Mouse (Mus musculus) c-Kit-positive CD71-positive TER-119-positive erythroid progenitor cells, embryonic 14.5 days (primary cell): Measurements from ENCODE around the gene Lmf1.

Source experiments
- DNase-seq: peaks from one replicate; pipeline ENCODE4 v3.0.0-alpha.2; 2013; ENCODE audit warnings: low spot score

The Lmf1 gene

GRCm38 (mm10) chr17:25578920-25579319, at the start of gene Lmf1:
Gene Lmf1, plus strand, starts transcription at chr17:25579085.
- DNase-seq = peak; percentile 93

GRCm38 (mm10) chr17:25530357-25531022, 48.4 kb upstream of the Lmf1 start:
- DNase-seq = no peak

GRCm38 (mm10) chr17:25538945-25539875, 39.7 kb upstream of the Lmf1 start:
- no peak for DNase-seq

GRCm38 (mm10) chr17:25540731-25541130, 38.2 kb upstream of the Lmf1 start:
- no peak for DNase-seq

DNA sequence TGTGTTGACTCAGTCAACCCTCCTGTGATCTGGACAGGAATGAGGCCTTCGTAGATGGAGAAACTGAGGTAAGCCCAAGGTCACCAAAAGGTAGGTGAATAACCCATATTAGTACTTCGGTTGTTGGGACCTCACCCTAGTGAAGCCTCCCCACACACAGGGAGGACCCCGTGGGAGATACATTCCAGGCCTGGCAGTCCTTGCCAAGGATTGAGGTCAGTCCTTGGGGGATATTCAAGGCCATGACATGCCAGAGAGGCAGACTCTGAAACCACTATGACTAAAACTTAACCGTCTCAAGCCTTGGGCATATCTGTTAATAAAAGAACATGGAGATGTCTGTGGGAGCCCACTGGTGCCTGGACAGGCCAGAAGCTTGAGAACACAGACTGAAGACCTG, 37.1 kb upstream of the Lmf1 start:
- no peak for DNase-seq

DNA sequence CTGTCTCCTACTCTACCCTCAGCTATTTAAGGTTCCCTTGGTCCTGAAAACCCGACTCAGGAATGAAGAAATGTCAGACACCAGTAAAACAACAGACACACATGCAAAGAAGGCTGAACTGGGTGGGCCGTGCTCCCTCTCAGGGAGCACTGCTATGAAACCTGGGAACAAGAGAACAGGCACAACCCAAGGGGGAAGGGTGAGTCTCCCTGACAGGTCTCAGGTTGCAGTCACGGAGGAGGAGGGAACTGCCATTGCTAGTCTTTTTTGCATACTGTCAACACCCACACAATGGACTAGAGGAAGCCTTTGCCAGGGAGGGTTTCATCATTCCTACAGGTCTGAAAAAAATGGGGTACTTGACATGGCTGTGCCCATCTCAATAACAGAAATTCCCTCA, 31.9 kb upstream of the Lmf1 start:
- DNase-seq = no peak

GRCm38 (mm10) chr17:25550020-25550419, 28.9 kb upstream of the Lmf1 start:
- no peak for DNase-seq

DNA sequence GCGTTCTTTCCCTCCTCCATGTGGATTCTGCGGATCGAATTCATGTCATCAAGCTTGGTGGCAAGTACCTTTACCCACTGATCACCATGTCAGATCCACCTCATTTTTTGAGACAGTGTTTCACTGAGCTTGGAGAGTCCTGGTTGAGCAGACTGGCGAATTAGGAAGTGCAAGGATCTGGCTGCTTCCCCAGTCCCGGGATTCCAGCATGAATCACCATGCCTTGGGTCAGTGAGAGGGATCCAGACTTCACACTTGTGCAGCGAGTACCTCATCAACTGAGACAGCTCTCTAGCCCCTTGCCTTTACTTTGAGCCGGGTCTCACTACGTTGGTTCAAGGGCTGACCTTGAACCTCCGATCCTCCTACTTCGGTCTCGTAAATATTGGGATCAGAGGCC, 27.6 kb upstream of the Lmf1 start:
- no peak for DNase-seq

DNA sequence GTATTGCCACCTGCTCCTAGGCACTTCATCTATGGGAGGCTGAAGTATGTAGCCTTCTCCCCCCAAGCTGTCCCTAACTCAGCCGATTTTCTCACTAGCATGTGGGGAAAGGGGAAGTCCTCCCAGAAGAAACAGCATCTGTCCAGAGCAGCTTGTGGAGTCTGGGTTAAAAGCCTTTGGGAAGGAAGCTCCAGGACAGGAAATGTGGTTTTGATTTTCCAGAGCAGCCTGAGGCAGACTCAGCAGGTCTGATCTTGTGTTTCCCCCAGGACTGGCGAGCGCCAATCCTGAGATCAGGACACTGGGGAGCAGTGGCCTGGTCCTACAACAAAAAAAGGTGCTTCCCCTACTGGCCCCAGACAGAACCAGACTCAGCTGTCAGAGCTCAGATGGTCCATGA, 23.7 kb upstream of the Lmf1 start:
- DNase-seq = no peak

- no peak for DNase-seq
Observed at GRCm38 (mm10) chr17:25555666-25556629, 22.9 kb upstream of the Lmf1 start.

- no peak for DNase-seq
Observed at GRCm38 (mm10) chr17:25556630-25557354, 22.1 kb upstream of the Lmf1 start.

DNA sequence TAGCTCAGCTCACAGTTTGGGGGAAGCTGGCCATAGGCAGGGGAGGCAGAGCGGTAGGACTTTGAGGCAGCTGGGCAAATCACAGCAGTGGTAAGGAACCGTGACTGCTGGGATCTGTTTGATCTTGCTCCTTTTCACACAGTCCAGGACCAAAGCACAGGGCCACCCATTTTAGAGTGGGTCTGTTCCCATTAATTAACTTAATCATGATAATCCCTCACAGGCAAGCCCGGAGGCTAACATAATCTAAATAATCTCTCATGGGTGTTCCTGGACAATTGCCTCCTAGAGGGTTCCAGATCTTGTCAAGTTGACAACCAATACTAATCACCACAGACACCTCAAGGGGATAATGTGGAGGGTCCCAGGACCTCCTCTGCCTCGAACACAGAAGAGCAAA, 19.3 kb upstream of the Lmf1 start:
- DNase-seq = no peak

- no peak for DNase-seq
Observed at GRCm38 (mm10) chr17:25560554-25561222, 18.2 kb upstream of the Lmf1 start.

GRCm38 (mm10) chr17:25561223-25562028, 17.5 kb upstream of the Lmf1 start:
- DNase-seq = no peak

DNA sequence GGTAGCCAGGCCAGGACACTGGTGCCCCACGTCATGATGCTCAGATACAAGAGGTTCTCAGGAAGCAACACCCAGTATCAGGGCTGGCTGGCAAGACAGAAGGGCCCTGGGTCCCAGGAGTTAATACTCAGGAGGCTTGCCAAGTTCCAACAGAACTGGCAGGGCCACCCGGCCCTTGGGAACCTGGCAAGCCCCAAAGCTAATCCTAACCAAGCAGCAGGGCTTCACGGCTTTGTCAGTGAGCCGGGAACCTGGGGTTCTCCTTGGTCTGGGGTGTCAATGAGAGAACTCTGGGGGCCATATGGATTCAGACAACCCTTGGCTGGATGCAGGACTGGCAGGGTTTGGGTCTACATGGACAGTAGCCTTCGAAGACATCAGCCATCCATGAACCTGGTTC, 14.4 kb upstream of the Lmf1 start:
- DNase-seq = no peak

GRCm38 (mm10) chr17:25565244-25565643, 13.6 kb upstream of the Lmf1 start:
- no peak for DNase-seq

DNA sequence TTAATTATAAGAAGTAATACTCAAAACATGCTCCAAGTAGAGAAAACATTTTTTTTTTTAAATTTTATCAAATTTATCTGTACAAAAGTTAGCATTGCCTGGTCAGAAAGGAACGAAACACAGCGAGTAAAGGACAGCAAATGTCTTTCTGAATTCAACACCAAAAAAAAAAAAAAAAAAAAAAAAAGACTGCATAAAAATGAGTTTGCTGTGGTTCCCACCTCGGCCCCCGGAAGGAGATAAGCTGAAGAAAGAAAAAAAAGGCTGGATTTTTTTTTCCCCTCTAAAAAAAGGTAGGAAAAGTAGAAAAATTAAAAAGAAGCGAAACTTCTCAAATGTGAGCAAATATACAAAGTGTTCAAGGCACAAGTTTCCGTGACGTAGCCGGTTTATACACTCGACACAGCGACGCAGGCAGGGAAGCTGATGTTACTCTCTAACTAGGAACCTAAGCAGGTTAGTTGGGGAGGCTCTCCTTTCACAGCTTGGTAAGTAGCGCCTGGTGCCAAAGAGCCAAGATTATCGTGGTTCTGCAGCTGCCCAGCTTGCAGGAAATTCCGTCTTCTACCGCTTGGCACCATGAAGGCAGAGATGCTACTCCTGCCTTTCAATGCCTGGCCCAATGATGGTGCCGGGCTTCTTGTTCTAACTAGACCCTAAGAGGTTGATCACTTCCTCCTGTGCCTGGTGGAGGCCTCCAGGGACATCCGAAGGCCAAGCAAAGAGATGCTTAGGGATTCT, 12.9 kb upstream of the Lmf1 start:
- DNase-seq = no peak

- DNase-seq = no peak
Observed at GRCm38 (mm10) chr17:25567261-25567660, 11.6 kb upstream of the Lmf1 start.

DNA sequence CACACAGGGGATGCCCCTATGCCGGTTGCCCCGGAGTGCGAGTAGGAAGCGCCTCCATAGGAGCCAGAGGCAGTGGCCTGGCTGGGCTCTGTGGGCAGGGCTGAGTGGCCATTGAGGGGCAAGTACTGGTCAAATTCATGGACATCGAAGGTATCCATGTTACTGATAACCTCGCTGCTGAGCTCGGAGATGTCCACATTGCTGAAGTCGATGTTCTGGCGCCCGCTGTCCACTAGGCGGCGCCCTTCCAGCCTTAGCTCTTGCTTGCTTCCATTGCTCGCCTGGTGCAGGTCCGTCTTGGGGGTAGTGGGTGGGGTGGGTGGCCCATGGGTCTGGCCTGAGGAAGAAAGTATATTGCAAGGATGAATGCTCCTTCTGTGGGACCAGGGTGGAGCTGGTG, 11.1 kb upstream of the Lmf1 start:
- peak; percentile 52 for DNase-seq
